ENCODE assay signal across 7 mouse cellular contexts in the genomic region with DNA sequence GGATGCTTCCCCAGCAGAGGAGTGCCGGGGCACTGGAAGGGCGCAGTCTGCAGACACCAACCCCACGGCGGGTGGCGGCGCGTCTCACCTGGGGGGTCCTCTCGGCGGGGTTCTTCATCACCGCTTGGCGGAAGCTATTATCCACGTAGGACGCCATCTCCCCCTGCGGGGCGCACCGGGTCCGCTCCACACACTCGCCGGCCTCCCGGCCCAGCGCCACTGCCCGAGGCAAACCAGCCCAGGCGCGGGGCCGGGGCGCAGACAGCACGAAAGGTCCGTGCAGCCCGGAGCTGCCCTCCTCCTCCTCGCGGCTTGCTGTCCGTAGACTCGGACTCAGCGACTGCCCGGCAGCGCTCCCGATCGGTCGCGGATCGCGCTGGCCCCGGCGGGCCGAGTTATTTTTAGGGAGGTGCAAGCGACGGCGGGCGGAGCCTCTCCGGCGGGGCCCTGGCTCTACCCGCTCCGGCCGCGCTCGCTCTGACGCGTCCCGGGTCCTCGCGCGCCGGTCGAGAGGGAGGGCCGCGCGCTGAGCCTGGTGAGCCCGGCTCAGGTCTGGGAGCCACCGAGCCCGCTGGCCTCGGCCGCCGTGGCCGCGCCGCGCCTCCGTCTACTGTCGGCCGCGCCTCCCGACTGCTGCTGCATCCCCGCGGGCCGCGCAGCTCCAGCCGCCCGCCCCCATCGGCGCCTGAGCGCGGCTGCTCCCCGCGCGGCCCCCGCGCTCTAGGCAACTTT. TPM values are rescaled to one million over a fixed set of nuclear protein-coding genes. Genes with fewer than 3 reads are reported as not detected.
DNase-seq lines count a peak whose midpoint lies in the region; ATAC-seq lines count a peak whose summit lies in the region.

A gene (minus strand): TSS at position 142 of the 732 bp plus-strand sequence.

- intact Hi-C loops in left cerebral cortex, postnatal 14 days (cut with DNase I) = loop anchor here (5.0 kb wide), 5 partner anchors 64 to 301 kb away; a partner anchor contains a TSS

- peak; percentile 77 to 78 for DNase-seq in adrenal gland, adult 18-20 months (ENCODE audit: low spot score in 2 of 2)
- peak; percentile 84 for DNase-seq in gastrocnemius, postnatal 10 days
- DNase-seq in induced T-regulatory cell, adult 2 months (ENCODE audit: low read depth) = peak; percentile 69
- peak in 1 of 2 experiments; percentile 49 for DNase-seq in left cerebral cortex, postnatal 14 days (ENCODE audit: low spot score in 2 of 2)
- peak; percentile 53 for DNase-seq in right cerebral cortex, postnatal 14 days

- ATAC-seq in common myeloid progenitor, adult 5-6 weeks (replicated peaks; ENCODE audit: low read depth, poor library complexity, severe bottlenecking) = peak; percentile 19
- peak; percentile 28 for ATAC-seq in megakaryocyte progenitor cell, adult 5-6 weeks (replicated peaks; ENCODE audit: poor library complexity)

RNA-seq across cellular contexts. Expression of the gene that starts here (rescaled TPM):
- 10 to 100 TPM; 21.9 to 22.5 TPM for total RNA-seq in adrenal gland, adult 18-20 months (2021)
- total RNA-seq in common myeloid progenitor, adult 5-6 weeks (2017) = 13.3 and 19.0 TPM in 2 replicates
- 10 to 100 TPM; 24.8 to 30.8 TPM for total RNA-seq in gastrocnemius, postnatal 10 days (2021)
- total RNA-seq in left cerebral cortex, postnatal 14 days (2021) = 100 to 1,000 TPM; 102 to 103 TPM
- total RNA-seq in megakaryocyte progenitor cell, adult 5-6 weeks (2015) = 15.1 and 17.5 TPM in 2 replicates
- 12.4 and 14.4 TPM in 2 replicates for total RNA-seq in megakaryocyte progenitor cell, adult 5-6 weeks (2017)
